Mouse (Mus musculus) limb, embryonic 15.5 days (tissue): ENCODE measurements around the gene Kdm4b. TPM values are rescaled to one million over a fixed set of nuclear protein-coding genes. Genes with fewer than 3 reads are reported as not detected.

Experiments
- ATAC-seq: fragments of 200-750 bp; cut with Nextera tagmentation; 2 replicates; pipeline ENCODE4 v1.8.0; 2017; ENCODE audit warnings: low read depth, moderate TSS enrichment; ENCODE audit not compliant: insufficient number of reproducible peaks, low FRiP score, low TSS enrichment
- H3K27ac ChIP-seq: fragments of 300-500 bp; sonication (generic); 2 replicates; pipeline ENCODE4 v1.5.1; 2015; ENCODE audit warnings: moderate library complexity, mild to moderate bottlenecking, inconsistent platforms
- H3K27me3 ChIP-seq: fragments of 300-500 bp; sonication (generic); 2 replicates; pipeline ENCODE4 v1.6.1; 2015; ENCODE audit warnings: inconsistent platforms
- H3K36me3 ChIP-seq: fragments of 300-500 bp; sonication (generic); 2 replicates; pipeline ENCODE4 v1.6.1; 2015; ENCODE audit warnings: inconsistent platforms
- H3K4me1 ChIP-seq: fragments of 300-500 bp; sonication (generic); 2 replicates; pipeline ENCODE4 v1.6.1; 2015; ENCODE audit warnings: inconsistent platforms
- H3K4me2 ChIP-seq: fragments of 300-500 bp; sonication (generic); 2 replicates; pipeline ENCODE4 v1.6.1; 2015; ENCODE audit warnings: mild to moderate bottlenecking, inconsistent platforms
- H3K4me3 ChIP-seq: fragments of 300-500 bp; sonication (generic); 2 replicates; pipeline ENCODE4 v1.5.1; 2015; ENCODE audit warnings: mild to moderate bottlenecking, inconsistent platforms
- H3K9ac ChIP-seq: fragments of 300-500 bp; sonication (generic); 2 replicates; pipeline ENCODE4 v1.6.1; 2015; ENCODE audit warnings: inconsistent platforms
- H3K9me3 ChIP-seq: fragments of 300-500 bp; sonication (generic); 2 replicates; pipeline ENCODE4 v1.6.1; 2016; ENCODE audit warnings: inconsistent platforms
- WGBS: fragments of 180-500 bp; shearing (Covaris S2); methylation state at CpG from one replicate; pipeline ENCODE4 v1.1.7; 2015; 5-methylcytosine and 5-hydroxymethylcytosine counted together
- polyA plus RNA-seq: library from polyadenylated mRNA; unstranded; fragments of >200 nt; fragmentation: Nextera tagmentation; extraction: Ambion mirVana; gene quantifications from 2 replicates; pipeline ENCODE4 v1.2.1, GENCODE M21; 2015

The Kdm4b gene
- 35.9 and 37.3 TPM in 2 replicates for polyA plus RNA-seq

DNA sequence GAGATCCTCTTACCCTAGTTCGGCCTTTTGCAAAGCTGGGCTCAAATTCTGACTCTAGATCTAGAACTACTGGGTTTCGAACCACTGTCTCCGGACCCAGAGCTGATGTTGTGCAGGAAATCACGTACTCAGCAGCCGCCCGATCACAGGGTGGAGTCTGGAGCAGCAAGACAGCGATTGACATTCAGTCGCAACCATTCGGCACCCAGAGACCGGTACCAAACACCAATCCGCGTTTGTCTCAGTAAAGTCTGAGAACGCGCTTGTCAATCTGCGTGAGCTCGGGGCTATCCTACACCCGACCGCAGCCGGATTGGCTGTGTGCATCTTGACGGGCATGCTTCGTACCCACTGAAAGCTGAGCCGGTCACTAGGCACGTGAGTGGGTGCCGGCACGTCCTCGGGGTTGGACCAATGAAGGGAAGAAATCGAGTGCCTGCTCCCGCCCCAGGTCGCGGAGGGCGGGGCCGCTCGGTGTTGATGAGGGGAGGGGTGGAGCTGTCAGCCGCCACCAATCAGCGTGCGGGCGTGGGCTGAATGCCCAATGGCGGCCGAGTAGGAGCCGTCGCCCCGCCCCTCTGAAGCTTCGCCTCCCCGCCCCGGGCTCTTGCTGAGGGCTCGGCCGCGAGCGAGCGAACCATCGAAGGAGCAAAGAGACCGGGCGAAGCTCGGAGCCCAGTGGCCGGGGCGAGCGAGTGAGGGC, at the start of gene Kdm4b:
Gene Kdm4b, plus strand, starts transcription at position 613 of the 703 bp plus-strand sequence.
- H3K27ac ChIP-seq, result peak within 1 kb of the TSS; percentile 97
- H3K4me2 ChIP-seq, result peak within 1 kb of the TSS; percentile 77
- H3K27me3 ChIP-seq, result no peaks in the 10 kb centered on the region
- peaks cover 23% of the 10 kb centered on the region for H3K36me3 ChIP-seq
- whole genome bisulfite sequencing, result under 1% methylated on average over 57 of the region's 57 CpGs
- peak within 1 kb of the TSS; percentile 95 for H3K4me3 ChIP-seq
- H3K9ac ChIP-seq, result peak within 1 kb of the TSS; percentile 91
- H3K9me3 ChIP-seq, result no peaks in the 10 kb centered on the region
- H3K4me1 ChIP-seq, result peaks cover 31% of the 10 kb centered on the region
- ATAC-seq, result peak; percentile 100

DNA sequence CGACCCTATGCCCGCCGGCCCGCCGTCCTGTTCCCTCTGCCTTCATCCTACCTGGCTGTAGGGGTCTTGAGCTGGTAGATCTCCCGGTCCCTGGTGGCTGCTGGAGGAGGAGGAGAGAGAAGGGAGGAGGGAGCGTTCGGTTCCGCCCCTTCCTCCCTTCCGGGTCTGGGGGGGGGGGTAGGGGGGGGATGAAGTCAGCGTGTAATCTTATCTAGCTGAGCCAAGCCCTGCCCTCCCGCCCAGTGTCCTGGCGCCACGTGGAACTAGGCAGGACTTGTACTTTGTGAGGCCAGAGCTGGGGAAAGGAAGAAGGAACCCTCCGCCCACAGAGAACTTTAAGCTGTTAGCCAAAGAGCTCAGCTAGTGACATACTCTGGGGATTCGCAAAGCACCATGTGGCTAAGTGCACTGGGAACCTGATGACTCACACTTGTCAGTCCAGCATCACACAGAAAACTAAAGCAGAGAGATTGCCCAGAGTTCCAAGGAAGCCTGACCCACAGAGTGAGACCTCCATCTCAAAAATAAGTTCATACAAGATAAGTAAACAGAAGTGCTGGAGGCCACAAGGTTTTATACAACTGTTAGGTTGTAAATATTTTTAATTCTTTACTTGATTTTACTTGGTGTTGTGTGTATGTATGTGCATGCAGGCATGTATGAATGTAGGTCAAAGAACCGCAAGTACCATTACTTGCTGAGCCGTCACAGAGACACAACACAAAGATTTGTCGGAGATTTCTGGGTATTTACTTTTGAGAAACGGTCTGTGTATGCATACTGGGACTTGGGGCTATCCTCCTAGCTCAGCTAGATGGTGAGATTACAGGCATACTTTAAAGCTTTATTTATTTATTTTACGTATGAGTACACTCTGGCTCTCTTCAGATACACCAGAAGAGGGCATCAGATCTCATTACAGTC, 49.0 kb upstream of the Kdm4b start, which contains the start of gene Ticam1:
Gene Ticam1, minus strand, starts transcription at position 144 of the 924 bp plus-strand sequence.
- WGBS, result 4% methylated on average over 21 of the region's 21 CpGs

GRCm38 (mm10) chr17:56277567-56277893, 48.3 kb upstream of the Kdm4b start:
- WGBS, result 42% methylated on average over 2 of the region's 2 CpGs
- Histone ChIP-seq H3K36me3 (peaks cover 47% of the 10 kb centered on the region), H3K27me3 (no peaks in the 10 kb centered on the region), H3K4me1 (peaks cover 39% of the 10 kb centered on the region), H3K4me2 (peak overlapping the region; percentile 66), H3K4me3 (peak overlapping the region; percentile 62), H3K27ac (peak overlapping the region; percentile 87), H3K9me3 (no peaks in the 10 kb centered on the region), H3K9ac (no peak overlapping the region)
- ATAC-seq, result no peak

More for the DNA sequence above, 49.0 kb upstream of the Kdm4b start, which contains the start of gene Ticam1:
- Histone ChIP-seq H3K27me3 (no peaks in the 10 kb centered on the region), H3K9ac (peak within 1 kb of the TSS; percentile 63), H3K4me1 (peaks cover 41% of the 10 kb centered on the region), H3K4me2 (peak within 1 kb of the TSS; percentile 66), H3K27ac (peak within 1 kb of the TSS; percentile 87), H3K4me3 (peak within 1 kb of the TSS; percentile 62), H3K9me3 (no peaks in the 10 kb centered on the region), H3K36me3 (peaks cover 48% of the 10 kb centered on the region)
- ATAC-seq, result peak; percentile 89

- Histone ChIP-seq H3K4me1 (peaks cover 35% of the 10 kb centered on the region), H3K27ac (peak overlapping the region; percentile 87), H3K4me3 (no peak overlapping the region), H3K36me3 (peaks cover 53% of the 10 kb centered on the region), H3K9me3 (no peaks in the 10 kb centered on the region), H3K4me2 (no peak overlapping the region), H3K9ac (no peak overlapping the region), H3K27me3 (no peaks in the 10 kb centered on the region)
- no peak for ATAC-seq
- WGBS, result 90% methylated on average over 5 of the region's 5 CpGs
Observed at GRCm38 (mm10) chr17:56278340-56278739, 47.5 kb upstream of the Kdm4b start.

DNA sequence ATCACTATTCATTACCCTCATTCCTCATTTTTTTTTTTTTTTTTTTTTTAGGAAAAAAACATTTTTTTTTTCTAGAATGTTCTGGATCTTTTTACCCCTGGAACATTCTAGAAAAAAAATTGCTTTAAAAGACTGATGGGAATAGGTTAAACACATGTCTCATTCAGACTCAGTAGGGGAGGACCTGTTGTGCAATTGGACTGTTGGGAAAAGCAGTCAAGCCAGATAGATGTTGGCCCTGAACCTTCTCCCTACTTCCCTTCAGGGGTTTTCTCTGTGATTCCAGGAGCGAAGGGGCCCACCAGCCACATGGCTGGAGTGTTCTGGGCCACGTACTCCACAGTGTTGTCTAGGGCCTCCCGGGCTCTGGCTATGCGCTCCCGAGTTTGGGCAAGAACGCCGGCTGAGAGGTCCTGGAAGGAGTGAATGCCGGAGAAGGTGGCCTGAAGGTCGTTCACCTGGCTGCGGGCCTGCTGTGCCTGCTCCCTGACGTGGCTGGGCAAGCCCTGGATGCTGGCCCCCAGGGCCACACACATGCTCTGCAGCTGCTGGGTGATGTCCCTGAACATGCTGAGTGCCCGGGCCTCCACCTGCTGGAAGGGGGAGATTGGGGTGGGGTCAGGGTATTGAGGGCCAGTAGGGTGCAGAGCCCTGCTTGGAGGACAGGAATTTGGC, 46.2 kb upstream of the Kdm4b start:
- Histone ChIP-seq H3K9me3 (no peaks in the 10 kb centered on the region), H3K4me1 (peaks cover 29% of the 10 kb centered on the region), H3K9ac (no peak overlapping the region), H3K4me3 (no peak overlapping the region), H3K36me3 (peaks cover 59% of the 10 kb centered on the region), H3K27me3 (no peaks in the 10 kb centered on the region), H3K27ac (peak overlapping the region; percentile 55), H3K4me2 (no peak overlapping the region)
- no peak for ATAC-seq
- WGBS, result 76% methylated on average over 12 of the region's 12 CpGs

GRCm38 (mm10) chr17:56281193-56281592, 44.7 kb upstream of the Kdm4b start:
- Histone ChIP-seq H3K27me3 (no peaks in the 10 kb centered on the region), H3K4me2 (no peak overlapping the region), H3K9me3 (no peaks in the 10 kb centered on the region), H3K4me1 (peaks cover 24% of the 10 kb centered on the region), H3K9ac (no peak overlapping the region), H3K27ac (no peak overlapping the region; the same call in 1 of the 2 replicates), H3K4me3 (no peak overlapping the region), H3K36me3 (peaks cover 75% of the 10 kb centered on the region)
- 92% methylated on average over 12 of the region's 12 CpGs for WGBS
- ATAC-seq, result no peak

DNA sequence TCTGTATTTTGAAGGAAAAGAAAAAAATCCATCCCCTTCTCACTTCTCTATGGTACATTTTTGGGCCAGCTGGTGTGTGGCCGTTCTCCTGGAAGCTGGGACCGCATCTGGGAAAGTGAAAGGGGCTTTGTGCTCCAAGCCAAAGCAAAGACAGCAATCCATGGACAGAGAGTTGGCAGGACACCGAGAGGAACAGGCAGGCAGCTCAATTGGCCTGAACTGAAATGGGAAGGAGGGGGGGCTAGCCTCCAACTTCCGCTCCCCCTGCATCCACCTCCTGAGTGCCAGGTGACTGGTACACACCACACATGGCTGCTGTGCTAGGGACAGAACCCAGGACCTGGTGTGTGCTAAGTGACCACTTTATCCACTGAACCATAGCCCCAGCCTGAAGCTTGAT, 43.1 kb upstream of the Kdm4b start:
- WGBS, result 82% methylated on average over 4 of the region's 4 CpGs
- 0 out of 2 replicates have a peak overlapping the region, but pooled peaks have one; percentile 38 for H3K27ac ChIP-seq
- H3K9ac ChIP-seq, result no peak overlapping the region
- ATAC-seq, result no peak
- H3K9me3 ChIP-seq, result no peaks in the 10 kb centered on the region
- H3K4me3 ChIP-seq, result no peak overlapping the region
- peaks cover 81% of the 10 kb centered on the region for H3K36me3 ChIP-seq
- no peak overlapping the region for H3K4me2 ChIP-seq
- H3K27me3 ChIP-seq, result no peaks in the 10 kb centered on the region
- H3K4me1 ChIP-seq, result peaks cover 25% of the 10 kb centered on the region

DNA sequence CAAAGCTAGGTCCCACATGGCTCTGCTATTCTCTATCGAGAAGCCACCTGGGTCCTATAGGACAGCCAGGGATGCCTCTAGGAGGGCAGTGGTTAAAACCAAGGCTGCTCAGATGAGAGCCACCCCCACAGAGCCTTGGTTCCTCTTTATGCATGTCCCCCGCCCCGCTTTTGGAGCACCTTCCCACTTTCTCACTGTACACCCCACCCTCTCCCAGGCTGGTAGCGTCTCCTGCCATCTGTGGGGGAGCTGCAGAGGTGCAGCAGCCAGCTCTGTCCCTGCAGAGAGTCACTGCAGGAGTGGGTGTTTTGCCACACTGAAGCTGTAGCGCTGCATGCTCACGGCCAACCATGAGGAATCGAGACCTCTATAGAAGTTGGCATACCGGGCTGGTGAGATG, 42.5 kb upstream of the Kdm4b start:
- no peak for ATAC-seq
- peaks cover 27% of the 10 kb centered on the region for H3K4me1 ChIP-seq
- no peak overlapping the region for H3K9ac ChIP-seq
- H3K27me3 ChIP-seq, result no peaks in the 10 kb centered on the region
- 89% methylated on average over 8 of the region's 8 CpGs for WGBS
- H3K36me3 ChIP-seq, result peaks cover 76% of the 10 kb centered on the region
- no peak overlapping the region for H3K4me3 ChIP-seq
- 0 out of 2 replicates have a peak overlapping the region, but pooled peaks have one; percentile 38 for H3K27ac ChIP-seq
- H3K9me3 ChIP-seq, result no peaks in the 10 kb centered on the region
- no peak overlapping the region for H3K4me2 ChIP-seq

GRCm38 (mm10) chr17:56285995-56286394, 39.9 kb upstream of the Kdm4b start:
- H3K27ac ChIP-seq, result no peak overlapping the region
- H3K36me3 ChIP-seq, result peaks cover 59% of the 10 kb centered on the region
- no peak overlapping the region for H3K9ac ChIP-seq
- no peak overlapping the region for H3K4me2 ChIP-seq
- peaks cover 40% of the 10 kb centered on the region for H3K4me1 ChIP-seq
- no peaks in the 10 kb centered on the region for H3K9me3 ChIP-seq
- no peaks in the 10 kb centered on the region for H3K27me3 ChIP-seq
- no peak overlapping the region for H3K4me3 ChIP-seq
- WGBS, result 93% methylated on average over 11 of the region's 11 CpGs
- no peak for ATAC-seq

GRCm38 (mm10) chr17:56287830-56288229, 38.0 kb upstream of the Kdm4b start:
- Histone ChIP-seq H3K9me3 (no peaks in the 10 kb centered on the region), H3K27me3 (no peaks in the 10 kb centered on the region), H3K27ac (peak overlapping the region; percentile 98), H3K4me3 (peak overlapping the region; percentile 9; the same call in 1 of the 2 replicates), H3K4me2 (peak overlapping the region; percentile 22; the same call in 1 of the 2 replicates), H3K9ac (no peak overlapping the region), H3K4me1 (peaks cover 47% of the 10 kb centered on the region), H3K36me3 (peaks cover 41% of the 10 kb centered on the region)
- no peak for ATAC-seq
- WGBS, result 54% methylated on average over 3 of the region's 3 CpGs

- Histone ChIP-seq H3K27me3 (no peaks in the 10 kb centered on the region), H3K9ac (no peak overlapping the region), H3K4me2 (peak overlapping the region; percentile 80), H3K9me3 (no peaks in the 10 kb centered on the region), H3K4me3 (peak overlapping the region; percentile 52), H3K36me3 (peaks cover 33% of the 10 kb centered on the region), H3K27ac (peak overlapping the region; percentile 98), H3K4me1 (peaks cover 42% of the 10 kb centered on the region)
- WGBS, result 25% methylated on average over 3 of the region's 3 CpGs
- ATAC-seq, result no peak
Observed at GRCm38 (mm10) chr17:56288866-56289265, 37.0 kb upstream of the Kdm4b start.
